Mouse (Mus musculus) liver, embryonic 12.5 days (tissue): ENCODE results near the gene Cep63. TPM values are rescaled to one million over a fixed set of nuclear protein-coding genes. Genes with fewer than 3 reads are reported as not detected.

Source experiments
- ATAC-seq: fragments of 200-750 bp; cut with Nextera tagmentation; 2 replicates; pipeline ENCODE4 v1.8.0; 2017; ENCODE audit warnings: moderate number of reproducible peaks, mild to moderate bottlenecking, moderate library complexity
- H3K27ac ChIP-seq: fragments of 300-500 bp; sonication (generic); 2 replicates; pipeline ENCODE4 v1.5.1; 2016; ENCODE audit warnings: mild to moderate bottlenecking
- H3K27me3 ChIP-seq: fragments of 300-500 bp; sonication (generic); replicated peaks from 2 replicates; pipeline ENCODE4 v1.6.1; 2016; ENCODE audit warnings: mild to moderate bottlenecking, moderate library complexity
- H3K36me3 ChIP-seq: fragments of 300-500 bp; sonication (generic); 2 replicates; pipeline ENCODE4 v1.6.1; 2016; ENCODE audit warnings: mild to moderate bottlenecking, moderate library complexity
- H3K4me1 ChIP-seq: fragments of 300-500 bp; sonication (generic); 2 replicates; pipeline ENCODE4 v1.6.1; 2016
- H3K4me2 ChIP-seq: fragments of 300-500 bp; sonication (generic); 2 replicates; pipeline ENCODE4 v1.6.1; 2016; ENCODE audit warnings: mild to moderate bottlenecking, moderate library complexity
- H3K4me3 ChIP-seq: fragments of 300-500 bp; sonication (generic); 2 replicates; pipeline ENCODE4 v1.5.1; 2016; ENCODE audit warnings: mild to moderate bottlenecking, moderate library complexity
- H3K9ac ChIP-seq: fragments of 300-500 bp; sonication (generic); 2 replicates; pipeline ENCODE4 v1.6.1; 2016; ENCODE audit warnings: mild to moderate bottlenecking, moderate library complexity
- H3K9me3 ChIP-seq: fragments of 300-500 bp; sonication (generic); replicated peaks from 2 replicates; pipeline ENCODE4 v1.6.1; 2016; ENCODE audit warnings: mild to moderate bottlenecking, moderate library complexity
- WGBS: fragments of 180-500 bp; shearing (Covaris S2); methylation state at CpG from one replicate; pipeline ENCODE4 v1.1.7; 2016; ENCODE audit not compliant: insufficient replicate concordance; 5-methylcytosine and 5-hydroxymethylcytosine counted together
- polyA plus RNA-seq: library from polyadenylated mRNA; unstranded; fragments of >200 nt; fragmentation: Nextera tagmentation; extraction: Ambion mirVana; gene quantifications from 2 replicates; pipeline ENCODE4 v1.2.1, GENCODE M21; 2016

Gene Cep63
- 33.3 and 33.6 TPM in 2 replicates for polyA plus RNA-seq

DNA sequence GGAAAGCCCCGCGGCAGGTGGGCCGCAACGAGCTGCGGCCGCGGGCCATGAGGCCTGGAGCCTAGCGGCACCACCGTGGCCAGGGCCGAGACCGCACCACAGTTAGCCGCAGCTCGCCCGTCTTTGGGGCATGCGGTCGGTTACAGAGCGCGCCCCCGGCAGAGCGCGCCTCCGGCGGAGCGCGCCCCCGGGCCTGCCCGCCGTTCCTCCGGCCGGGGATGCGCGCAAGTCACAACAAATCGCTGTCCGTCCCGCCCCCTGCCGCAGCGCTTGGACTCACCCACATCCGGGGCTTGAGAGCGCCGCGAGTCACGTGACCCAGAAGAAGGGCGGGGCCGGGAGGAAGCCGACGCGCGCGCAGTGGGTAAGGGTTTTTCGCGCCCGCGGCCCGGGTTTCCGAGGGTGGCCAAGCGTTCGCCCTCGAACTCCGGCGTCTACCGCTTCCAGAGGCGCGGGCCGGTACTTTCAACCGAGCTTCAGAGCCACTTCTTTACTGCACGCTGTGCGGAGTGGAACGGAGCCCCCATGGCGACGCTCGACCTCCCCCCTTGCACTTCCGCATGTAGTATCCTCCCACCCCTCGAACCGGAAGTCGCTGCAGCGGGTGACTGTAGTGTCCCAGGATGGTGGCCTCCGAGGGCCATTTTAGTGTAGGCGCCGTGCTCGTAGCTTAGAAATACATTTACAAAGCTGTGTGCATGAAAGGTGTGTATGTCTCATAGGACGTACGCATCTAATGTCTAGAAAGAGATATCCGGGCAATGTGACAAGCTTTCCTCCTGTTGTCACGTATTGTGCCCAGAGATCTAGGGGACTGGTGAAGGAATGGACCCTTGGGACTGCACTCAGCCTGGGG is at the start of gene Cep63, which contains the start of gene Anapc13:
Gene Cep63, minus strand, starts transcription at position 552 of the 856 bp plus-strand sequence.
Gene Anapc13, plus strand, starts transcription at position 314 of the 856 bp plus-strand sequence.
- Histone ChIP-seq H3K4me2 (peak within 1 kb of the TSS; percentile 81), H3K9me3 (no peaks in the 10 kb centered on the region), H3K4me3 (peak within 1 kb of the TSS; percentile 96), H3K9ac (peak within 1 kb of the TSS; percentile 98), H3K4me1 (peaks cover 40% of the 10 kb centered on the region), H3K27ac (peak within 1 kb of the TSS; percentile 94), H3K36me3 (0 out of 2 replicates have a peak, but pooled peaks cover 3% of the 10 kb centered on the region), H3K27me3 (no peaks in the 10 kb centered on the region)
- WGBS: under 1% methylated on average over 81 of the region's 84 CpGs
- peak; percentile 92 for ATAC-seq

- no peaks in the 10 kb centered on the region for H3K36me3 ChIP-seq
- H3K9ac ChIP-seq: no peak overlapping the region
- 64% methylated on average over 5 of the region's 5 CpGs for WGBS
- H3K27me3 ChIP-seq: no peaks in the 10 kb centered on the region
- H3K4me1 ChIP-seq: no peaks in the 10 kb centered on the region
- no peaks in the 10 kb centered on the region for H3K9me3 ChIP-seq
- no peak for ATAC-seq
- no peak overlapping the region for H3K27ac ChIP-seq
- no peak overlapping the region for H3K4me2 ChIP-seq
- no peak overlapping the region for H3K4me3 ChIP-seq
Observed at GRCm38 (mm10) chr9:102675922-102676321, 49.6 kb upstream of the Cep63 start.

- H3K4me1 ChIP-seq: no peaks in the 10 kb centered on the region
- H3K4me2 ChIP-seq: no peak overlapping the region
- H3K27ac ChIP-seq: no peak overlapping the region
- no peaks in the 10 kb centered on the region for H3K9me3 ChIP-seq
- 70% methylated on average over 7 of the region's 7 CpGs for WGBS
- no peak overlapping the region for H3K4me3 ChIP-seq
- no peak for ATAC-seq
- 0 out of 2 replicates have a peak, but pooled peaks cover 2% of the 10 kb centered on the region for H3K27me3 ChIP-seq
- H3K36me3 ChIP-seq: no peaks in the 10 kb centered on the region
- H3K9ac ChIP-seq: no peak overlapping the region
Observed at GRCm38 (mm10) chr9:102673381-102673780, 47.0 kb upstream of the Cep63 start.

- peaks cover 14% of the 10 kb centered on the region; the same call in 1 of the 2 replicates for H3K27me3 ChIP-seq
- no peak overlapping the region for H3K4me2 ChIP-seq
- ATAC-seq: no peak
- H3K27ac ChIP-seq: no peak overlapping the region
- H3K9me3 ChIP-seq: no peaks in the 10 kb centered on the region
- H3K4me1 ChIP-seq: no peaks in the 10 kb centered on the region
- H3K9ac ChIP-seq: no peak overlapping the region
- H3K36me3 ChIP-seq: no peaks in the 10 kb centered on the region
- no peak overlapping the region for H3K4me3 ChIP-seq
- WGBS: 79% methylated on average over 12 of the region's 12 CpGs
Observed at GRCm38 (mm10) chr9:102668906-102669305, 42.6 kb upstream of the Cep63 start.

- no peaks in the 10 kb centered on the region for H3K4me1 ChIP-seq
- H3K27me3 ChIP-seq: peaks cover 14% of the 10 kb centered on the region; the same call in 1 of the 2 replicates
- H3K36me3 ChIP-seq: no peaks in the 10 kb centered on the region
- no peak overlapping the region for H3K4me3 ChIP-seq
- H3K9ac ChIP-seq: no peak overlapping the region
- ATAC-seq: no peak
- H3K27ac ChIP-seq: no peak overlapping the region
- no peaks in the 10 kb centered on the region for H3K9me3 ChIP-seq
- H3K4me2 ChIP-seq: no peak overlapping the region
- WGBS: 53% methylated on average over 6 of the region's 6 CpGs
Observed at GRCm38 (mm10) chr9:102668115-102668514, 41.8 kb upstream of the Cep63 start.

GRCm38 (mm10) chr9:102656355-102657095 is 30.2 kb upstream of the Cep63 start:
- no peaks in the 10 kb centered on the region for H3K9me3 ChIP-seq
- WGBS: 58% methylated on average over 8 of the region's 8 CpGs
- no peak overlapping the region for H3K4me2 ChIP-seq
- H3K27me3 ChIP-seq: no peaks in the 10 kb centered on the region
- no peak for ATAC-seq
- H3K4me1 ChIP-seq: no peaks in the 10 kb centered on the region
- no peak overlapping the region for H3K9ac ChIP-seq
- no peaks in the 10 kb centered on the region for H3K36me3 ChIP-seq
- no peak overlapping the region for H3K27ac ChIP-seq
- H3K4me3 ChIP-seq: no peak overlapping the region

DNA sequence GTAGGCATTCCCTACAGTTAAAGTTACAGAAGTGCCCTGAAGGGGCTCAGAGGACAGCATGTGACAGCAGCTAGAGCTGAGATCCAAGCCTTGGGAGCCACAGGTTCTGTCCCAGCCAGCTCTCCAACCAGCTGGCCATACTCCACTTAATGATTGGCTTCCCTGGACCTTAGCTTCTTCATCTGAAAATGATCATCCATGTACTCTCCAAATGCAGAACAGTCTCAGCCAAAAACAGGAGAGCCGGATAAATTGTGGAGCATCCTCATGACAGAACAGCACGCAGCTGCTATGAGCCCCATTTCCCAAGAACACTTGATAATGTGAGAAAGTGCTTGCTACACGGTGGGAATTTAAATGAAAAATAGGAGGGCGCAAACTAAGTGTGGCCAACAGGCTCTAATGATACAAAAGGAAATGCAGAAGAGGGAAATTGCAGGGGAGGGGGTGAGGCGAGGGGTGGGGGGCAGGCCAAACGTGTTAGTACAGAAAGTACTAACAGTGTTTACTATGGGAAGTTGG is 24.9 kb upstream of the Cep63 start:
- Histone ChIP-seq H3K4me3 (no peak overlapping the region), H3K27ac (no peak overlapping the region), H3K9ac (no peak overlapping the region), H3K4me2 (no peak overlapping the region), H3K36me3 (no peaks in the 10 kb centered on the region), H3K27me3 (peaks cover 3% of the 10 kb centered on the region; the same call in 1 of the 2 replicates), H3K9me3 (no peaks in the 10 kb centered on the region), H3K4me1 (no peaks in the 10 kb centered on the region)
- WGBS: 45% methylated on average over 6 of the region's 6 CpGs
- no peak for ATAC-seq

GRCm38 (mm10) chr9:102650637-102651036 is 24.3 kb upstream of the Cep63 start:
- Histone ChIP-seq H3K9me3 (no peaks in the 10 kb centered on the region), H3K4me1 (no peaks in the 10 kb centered on the region), H3K27me3 (peaks cover 3% of the 10 kb centered on the region; the same call in 1 of the 2 replicates), H3K4me2 (no peak overlapping the region), H3K9ac (no peak overlapping the region), H3K36me3 (no peaks in the 10 kb centered on the region), H3K4me3 (no peak overlapping the region), H3K27ac (no peak overlapping the region)
- no peak for ATAC-seq
- 34% methylated on average over 7 of the region's 7 CpGs for WGBS

DNA sequence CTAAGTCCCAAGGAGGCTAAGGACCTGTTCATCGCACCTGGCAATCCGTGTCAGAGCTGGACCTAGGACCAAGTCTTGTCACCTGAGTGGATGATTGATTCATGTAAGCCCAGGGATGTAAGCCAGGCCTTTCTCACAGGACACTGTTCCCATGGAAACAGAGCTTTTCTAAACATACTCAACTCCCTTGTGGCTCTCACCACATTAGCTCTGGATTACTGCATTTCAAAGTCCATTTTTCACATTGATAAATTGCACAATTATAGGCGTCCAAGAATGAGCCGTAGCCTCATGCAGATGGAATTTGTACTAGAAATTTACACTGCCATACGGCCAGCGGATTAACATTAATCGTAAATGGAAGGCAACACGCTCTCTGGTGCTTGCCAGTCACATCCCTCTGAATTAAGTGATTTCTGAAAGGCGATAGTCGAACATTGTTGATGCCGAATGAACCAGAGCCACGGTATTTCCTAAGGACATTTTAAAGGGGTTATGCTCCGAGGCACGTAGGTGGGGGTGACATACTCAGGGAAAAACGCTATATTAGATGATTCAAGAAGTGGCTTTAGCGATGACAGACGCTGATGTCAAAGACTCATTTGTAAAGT is 23.7 kb upstream of the Cep63 start:
- no peak for ATAC-seq
- 67% methylated on average over 17 of the region's 17 CpGs for WGBS
- Histone ChIP-seq H3K9ac (no peak overlapping the region), H3K36me3 (no peaks in the 10 kb centered on the region), H3K4me1 (no peaks in the 10 kb centered on the region), H3K4me2 (no peak overlapping the region), H3K4me3 (no peak overlapping the region), H3K9me3 (no peaks in the 10 kb centered on the region), H3K27me3 (peaks cover 3% of the 10 kb centered on the region; the same call in 1 of the 2 replicates), H3K27ac (no peak overlapping the region)

- Histone ChIP-seq H3K4me1 (no peaks in the 10 kb centered on the region; the same call in 1 of the 2 replicates), H3K27me3 (peaks cover 7% of the 10 kb centered on the region; the same call in 1 of the 2 replicates), H3K9me3 (no peaks in the 10 kb centered on the region), H3K4me3 (no peak overlapping the region), H3K36me3 (no peaks in the 10 kb centered on the region), H3K9ac (no peak overlapping the region), H3K27ac (no peak overlapping the region), H3K4me2 (no peak overlapping the region)
- no peak for ATAC-seq
- 69% methylated on average over 6 of the region's 6 CpGs for WGBS
Observed at GRCm38 (mm10) chr9:102647010-102647409, 20.7 kb upstream of the Cep63 start.

GRCm38 (mm10) chr9:102645119-102645695 is 18.9 kb upstream of the Cep63 start:
- Histone ChIP-seq H3K4me1 (no peaks in the 10 kb centered on the region; the same call in 1 of the 2 replicates), H3K36me3 (no peaks in the 10 kb centered on the region), H3K4me2 (no peak overlapping the region), H3K27ac (no peak overlapping the region), H3K9ac (no peak overlapping the region), H3K9me3 (no peaks in the 10 kb centered on the region), H3K4me3 (no peak overlapping the region), H3K27me3 (peaks cover 4% of the 10 kb centered on the region; the same call in 1 of the 2 replicates)
- ATAC-seq: no peak
- 69% methylated on average over 3 of the region's 3 CpGs for WGBS
